Mouse (Mus musculus) layer of hippocampus, adult 8-10 months (tissue): ENCODE measurements around the gene Frmd3. TPM values are rescaled to one million over a fixed set of nuclear protein-coding genes. Genes with fewer than 3 reads are reported as not detected.
"Not testable (repeated sequence)": the region's sequence is repeated elsewhere in the genome, so short reads cannot be mapped to it uniquely, and the experiment has no call there.

ENCODE experiments used
- DNase-seq, 2 experiments: peaks; one replicate each; pipeline ENCODE4 v3.0.0; 2022; ENCODE audit warnings: low spot score in 2 of 2
- total RNA-seq, 4 experiments: library from RNA; stranded (reverse); gene quantifications; 2 replicates each; pipeline ENCODE4 v1.2.4; 2022

The Frmd3 gene
- 1 to 10 TPM; 3.4 to 4.3 (median 3.7) TPM for total RNA-seq

- DNase-seq = peak; percentile 46 to 64
Measured at GRCm38 (mm10) chr4:74013211-74014047, at the start of gene Frmd3. Gene Frmd3, plus strand, starts transcription at chr4:74013442.

GRCm38 (mm10) chr4:73980454-73980853 is 32.8 kb upstream of the Frmd3 start:
- no peak for DNase-seq

- DNase-seq = no peak
Measured at GRCm38 (mm10) chr4:74012277-74012676, 965 bp upstream of the Frmd3 start.

DNA sequence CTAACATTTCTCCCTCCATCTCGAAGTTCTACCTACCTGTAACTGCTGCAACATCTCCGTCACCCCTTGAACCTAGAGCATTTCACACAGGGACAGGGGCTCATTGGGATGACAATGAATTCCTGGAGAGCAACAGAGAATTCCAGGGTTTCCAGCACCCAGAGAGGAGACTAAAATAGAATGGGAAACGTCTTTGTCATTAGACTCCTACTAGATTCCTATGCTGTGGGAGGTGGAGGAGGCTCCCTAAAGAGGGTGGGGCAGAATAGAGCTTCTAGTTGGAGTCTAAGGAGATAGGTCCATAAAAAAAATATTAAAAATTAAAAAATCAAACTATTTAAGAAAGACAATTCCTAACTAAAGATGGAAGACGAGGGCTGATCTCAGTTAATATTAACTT is 542 bp upstream of the Frmd3 start:
- no peak for DNase-seq

DNA sequence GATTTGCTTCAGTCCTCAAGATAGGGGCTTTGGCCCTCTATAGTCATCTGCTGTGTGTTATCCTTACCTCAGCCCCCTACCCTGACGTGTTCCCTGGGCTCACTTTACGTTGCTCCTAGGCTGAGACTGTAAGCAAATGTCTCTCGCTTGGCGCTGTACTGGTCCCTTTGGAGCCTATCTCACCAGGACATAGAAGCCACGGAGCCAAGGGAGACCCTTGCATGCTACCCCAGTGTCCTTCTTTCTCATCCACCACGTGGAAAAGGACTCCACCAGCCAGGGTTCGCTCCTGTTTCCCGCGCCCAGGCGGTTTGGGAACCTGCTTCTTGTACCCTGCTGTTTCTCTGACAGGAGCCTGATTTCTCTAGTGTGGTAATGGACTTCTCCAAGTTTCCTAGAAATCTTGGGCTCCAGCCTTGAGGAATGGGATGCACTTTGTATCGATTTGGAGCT is 832 bp downstream of the Frmd3 start:
- peak in 1 of 2 experiments; percentile 9 for DNase-seq

- no peak for DNase-seq
Measured at GRCm38 (mm10) chr4:74020084-74020483, 6.8 kb downstream of the Frmd3 start.

- DNase-seq = no peak
Measured at GRCm38 (mm10) chr4:74043226-74043625, 30.0 kb downstream of the Frmd3 start.

GRCm38 (mm10) chr4:74051692-74052091 is 38.5 kb downstream of the Frmd3 start:
- peak in 1 of 2 experiments; percentile 44 for DNase-seq

DNA sequence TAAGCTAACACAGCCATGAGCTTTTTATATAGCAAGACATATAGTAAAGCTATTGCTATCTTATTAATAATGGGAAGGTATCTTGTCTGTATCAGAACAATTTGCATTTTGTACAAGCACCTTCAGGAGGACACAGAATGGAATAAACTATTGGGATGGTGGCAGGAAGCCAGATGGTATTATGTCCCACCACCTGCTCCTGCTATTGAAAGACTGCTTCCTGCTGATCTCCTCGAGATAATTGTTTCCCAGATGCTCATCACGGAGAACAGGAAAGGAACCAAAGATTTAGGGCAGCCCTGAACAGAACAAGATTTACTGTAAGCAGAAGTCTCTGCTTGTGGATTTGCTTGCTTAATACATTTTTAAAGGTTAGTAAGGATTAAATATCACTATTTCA is 63.5 kb downstream of the Frmd3 start:
- DNase-seq = no peak

DNA sequence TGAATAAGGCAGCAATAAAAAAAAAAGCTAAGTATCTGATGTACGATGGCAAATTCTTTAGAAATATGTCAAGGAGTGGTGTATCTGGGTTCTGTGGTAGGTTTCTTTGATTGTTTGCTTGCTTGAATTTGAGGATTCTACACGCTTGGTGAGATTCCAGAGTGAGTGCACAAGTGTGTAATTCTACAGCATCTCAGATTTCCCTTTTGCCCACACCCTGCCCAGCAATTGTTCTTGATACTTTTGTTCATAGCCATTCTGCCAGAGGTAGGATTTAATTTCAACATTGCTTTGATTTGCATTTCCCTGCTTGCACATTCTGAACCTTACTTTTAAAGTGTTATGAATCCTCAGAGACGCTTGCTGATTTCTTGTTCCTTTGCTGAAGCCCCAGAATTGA is 97.6 kb downstream of the Frmd3 start:
- DNase-seq = no peak

- no peak for DNase-seq
Measured at GRCm38 (mm10) chr4:74191528-74191927, 178.3 kb downstream of the Frmd3 start.

GRCm38 (mm10) chr4:74201281-74201811 is 188.1 kb downstream of the Frmd3 start:
- no peak for DNase-seq

GRCm38 (mm10) chr4:74221780-74222179 is 208.5 kb downstream of the Frmd3 start:
- not testable (repeated sequence) for DNase-seq

GRCm38 (mm10) chr4:74222360-74222759 is 209.1 kb downstream of the Frmd3 start:
- no peak for DNase-seq

DNA sequence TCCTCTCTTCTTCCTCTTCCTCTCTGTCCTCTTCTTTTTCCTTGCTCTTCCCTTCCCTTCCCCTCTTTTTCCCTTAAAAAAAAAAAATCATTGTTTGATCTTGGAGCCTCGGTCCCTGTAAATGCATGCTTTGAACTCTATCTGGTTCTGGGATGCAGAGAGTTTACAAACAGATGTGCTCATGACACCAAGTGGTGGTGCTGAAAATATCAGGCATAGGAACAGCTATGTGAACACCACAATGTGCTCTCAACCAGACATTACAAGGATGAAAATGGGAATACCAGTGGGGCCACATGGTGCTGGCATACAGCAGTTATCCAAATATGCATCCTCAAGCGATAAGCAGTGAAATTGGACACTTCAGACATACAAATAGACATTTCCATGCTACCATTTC is 211.0 kb downstream of the Frmd3 start:
- no peak for DNase-seq

GRCm38 (mm10) chr4:74230994-74231393 is 217.8 kb downstream of the Frmd3 start:
- no peak for DNase-seq

DNA sequence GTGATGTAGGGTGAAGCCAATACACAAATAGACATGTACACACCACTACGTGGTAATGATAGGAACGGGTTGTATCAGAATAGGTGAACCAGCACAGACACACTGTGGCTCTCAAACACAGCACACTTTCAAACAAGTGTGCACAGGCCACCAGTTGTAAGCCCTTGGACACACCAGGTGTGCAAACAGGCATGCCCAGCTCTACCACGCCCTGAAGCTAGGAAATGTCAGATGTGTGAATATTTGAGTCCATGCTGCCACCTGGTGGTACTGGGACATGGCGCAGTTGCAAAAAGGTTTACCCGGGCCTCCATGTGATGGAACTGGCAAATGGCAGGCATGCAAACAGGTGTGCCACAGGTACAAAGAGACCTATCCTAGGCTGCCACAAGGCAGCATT is 218.2 kb downstream of the Frmd3 start:
- peak in 1 of 2 experiments; percentile 45 for DNase-seq

- peak in 1 of 2 experiments; percentile 24 for DNase-seq
Measured at GRCm38 (mm10) chr4:74233534-74233933, 220.3 kb downstream of the Frmd3 start.

GRCm38 (mm10) chr4:74242176-74242575 is 228.9 kb downstream of the Frmd3 start, which contains the start of gene Kdm4c:
Gene Kdm4c, plus strand, starts transcription at chr4:74242497.
- DNase-seq = no peak
